Mouse (Mus musculus): ENCODE measurements around the gene Arid1b.

DNA sequence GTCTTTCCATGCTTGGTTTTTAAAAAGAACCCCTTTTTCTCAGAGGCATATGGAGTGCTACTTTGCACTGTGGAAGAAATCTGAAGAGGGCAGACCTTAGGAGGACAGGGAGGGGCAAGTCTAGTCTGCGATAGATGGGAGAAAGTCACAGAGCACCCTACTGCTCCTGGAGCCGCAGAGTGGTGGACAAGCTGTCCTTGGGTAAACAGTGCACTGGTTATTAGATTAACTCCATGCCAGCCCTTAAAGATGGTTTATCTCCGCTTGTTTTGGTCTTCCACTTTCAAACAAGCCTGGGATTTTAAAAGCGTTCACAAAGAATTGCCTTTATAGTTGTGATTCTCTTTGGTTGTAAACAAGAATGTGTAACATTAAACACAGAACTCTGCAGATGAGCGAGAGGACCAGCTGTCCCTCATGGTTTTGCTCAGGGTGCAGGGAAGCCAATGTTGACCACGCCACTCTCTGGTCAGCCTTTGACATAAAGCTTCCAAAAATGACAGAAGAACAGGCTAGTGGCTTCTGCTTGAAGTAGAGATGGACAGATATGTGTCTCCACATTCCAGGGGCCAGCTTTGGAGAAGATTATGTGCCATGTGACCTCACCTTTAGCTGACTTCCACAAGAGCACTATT lies 234.6 kb downstream of the Arid1b start:
- TF ChIP-seq CTCF (IDR thresholded peaks at IDR 0.05; ENCODE audit: low read depth) (no peak), EP300 (IDR thresholded peaks at IDR 0.05; ENCODE audit: low read depth) (no peak)

Measured in liver, postnatal 0 days (tissue).